Mouse (Mus musculus) MEL (cell line): ENCODE results near the gene Smurf1. TPM values are rescaled to one million over a fixed set of nuclear protein-coding genes. Genes with fewer than 3 reads are reported as not detected.

Source experiments
- DNase-seq: peaks from one replicate; pipeline ENCODE4 v3.0.0; 2011; ENCODE audit warnings: low read depth, low spot score
- H3K27ac ChIP-seq: 2 replicates; pipeline ENCODE4 v1.5.1; 2012; ENCODE audit warnings: low read depth, mild to moderate bottlenecking, control low read depth, low read length, moderate library complexity; ENCODE audit not compliant: control insufficient read depth
- H3K27me3 ChIP-seq, 2 experiments: fragments of 150-350 bp in 1 of 2; sonication (generic) in 1 of 2; 2 replicates each; pipeline ENCODE4 v1.6.1; 2012; ENCODE audit warnings: low read length in 2 of 2, mild to moderate bottlenecking in 2 of 2, improper control_type of control experiment in 1 of 2, moderate library complexity in 1 of 2; ENCODE audit not compliant: insufficient read depth in 2 of 2, control insufficient read depth in 1 of 2
- H3K36me3 ChIP-seq, 2 experiments: 2 replicates each; pipeline ENCODE4 v1.6.1; 2012 to 2014; ENCODE audit warnings: low read length in 2 of 2, improper control_type of control experiment in 1 of 2, inconsistent platforms in 1 of 2, mild to moderate bottlenecking in 1 of 2; ENCODE audit not compliant: insufficient read depth in 2 of 2, control insufficient read depth in 1 of 2
- H3K4me1 ChIP-seq, 2 experiments: fragments of 150-350 bp in 1 of 2; sonication (generic) in 1 of 2; 2 replicates each; pipeline ENCODE4 v1.6.1; 2012; ENCODE audit warnings: low read length in 2 of 2, improper control_type of control experiment in 1 of 2, mild to moderate bottlenecking in 1 of 2; ENCODE audit not compliant: insufficient read depth in 2 of 2, control insufficient read depth in 1 of 2
- H3K4me3 ChIP-seq, 2 experiments: fragments of 150-350 bp in 1 of 2; sonication (generic) in 1 of 2; 2 replicates each; pipeline ENCODE4 v1.5.1; 2012; ENCODE audit warnings: low read depth in 2 of 2, low read length in 2 of 2, mild to moderate bottlenecking in 2 of 2, moderate library complexity in 2 of 2, control low read depth in 1 of 2, improper control_type of control experiment in 1 of 2; ENCODE audit not compliant: control insufficient read depth in 1 of 2, insufficient read depth in 1 of 2
- H3K79me2 ChIP-seq: 2 replicates; pipeline ENCODE4 v1.6.1; 2012; ENCODE audit warnings: mild to moderate bottlenecking, low read length, moderate library complexity; ENCODE audit not compliant: control insufficient read depth, poor library complexity, insufficient read depth
- H3K9ac ChIP-seq: 2 replicates; pipeline ENCODE4 v1.6.1; 2012; ENCODE audit warnings: low read depth, mild to moderate bottlenecking, control low read depth, low read length, moderate library complexity; ENCODE audit not compliant: control insufficient read depth, poor library complexity, severe bottlenecking
- H3K9me3 ChIP-seq: fragments of 150-350 bp; sonication (generic); replicated peaks from 2 replicates; pipeline ENCODE4 v1.6.1; 2012; ENCODE audit warnings: mild to moderate bottlenecking, low read length, improper control_type of control experiment, moderate library complexity; ENCODE audit not compliant: insufficient read depth
- CTCF ChIP-seq, 3 experiments: IDR thresholded peaks in 2 of 3; conservative IDR thresholded peaks in 1 of 3; 2 replicates each; pipeline ENCODE4 v1.5.1; 2011 to 2012; ENCODE audit warnings: low read length in 3 of 3, low read depth in 2 of 3, mild to moderate bottlenecking in 2 of 3, improper control_type of control experiment in 1 of 3, inconsistent platforms in 1 of 3, mixed read lengths in 1 of 3, moderate library complexity in 1 of 3; ENCODE audit not compliant: control insufficient read depth in 1 of 3, insufficient read depth in 1 of 3, poor library complexity in 1 of 3, severe bottlenecking in 1 of 3
- E2F4 ChIP-seq: IDR thresholded peaks from 2 replicates; pipeline ENCODE4 v1.6.1; 2011; ENCODE audit warnings: low read depth, low read length, improper control_type of control experiment, borderline replicate concordance
- ELF1 ChIP-seq: IDR thresholded peaks from 2 replicates; pipeline ENCODE4 v1.6.1; 2014; ENCODE audit warnings: low read depth, mild to moderate bottlenecking, inconsistent platforms, low read length, improper control_type of control experiment, moderate library complexity
- GABPA ChIP-seq: IDR thresholded peaks from 2 replicates; pipeline ENCODE4 v1.6.1; 2012; ENCODE audit warnings: low read depth, mild to moderate bottlenecking, inconsistent platforms, low read length, improper control_type of control experiment, moderate library complexity
- HCFC1 ChIP-seq: IDR thresholded peaks from 2 replicates; pipeline ENCODE4 v1.6.1; 2012; ENCODE audit warnings: low read depth, mild to moderate bottlenecking, inconsistent platforms, low read length, improper control_type of control experiment, moderate library complexity
- MEF2A ChIP-seq: IDR thresholded peaks from 2 replicates; pipeline ENCODE4 v1.6.1; 2014; ENCODE audit warnings: low read depth, mild to moderate bottlenecking, inconsistent platforms, low read length, improper control_type of control experiment; ENCODE audit not compliant: poor library complexity, insufficient replicate concordance, severe bottlenecking; ENCODE audit errors: extremely low read depth
- NELFE ChIP-seq: IDR thresholded peaks from 2 replicates; pipeline ENCODE4 v1.6.1; 2011; ENCODE audit warnings: low read depth, low read length, improper control_type of control experiment
- NRF1 ChIP-seq: IDR thresholded peaks from 2 replicates; pipeline ENCODE4 v1.6.1; 2014; ENCODE audit warnings: low read depth, mild to moderate bottlenecking, inconsistent platforms, low read length, improper control_type of control experiment, moderate library complexity; ENCODE audit not compliant: poor library complexity, insufficient read depth, severe bottlenecking
- POLR2AphosphoS5 ChIP-seq: IDR thresholded peaks from 2 replicates; pipeline ENCODE4 v1.6.1; 2012; ENCODE audit warnings: low read depth, borderline replicate concordance, mild to moderate bottlenecking, inconsistent platforms, low read length, moderate library complexity, mixed read lengths
- SIN3A ChIP-seq: IDR thresholded peaks from 2 replicates; pipeline ENCODE4 v1.6.1; 2012; ENCODE audit warnings: low read length, improper control_type of control experiment, inconsistent platforms
- SMC3 ChIP-seq: IDR thresholded peaks from 2 replicates; pipeline ENCODE4 v1.6.1; 2011; ENCODE audit warnings: low read depth, low read length, improper control_type of control experiment
- TAL1 ChIP-seq: IDR thresholded peaks from 2 replicates; pipeline ENCODE4 v1.6.1; 2012; ENCODE audit warnings: mild to moderate bottlenecking, inconsistent platforms, low read length, moderate library complexity, mixed read lengths
- USF1 ChIP-seq: IDR thresholded peaks from 2 replicates; pipeline ENCODE4 v1.6.1; 2014; ENCODE audit warnings: low read depth, mild to moderate bottlenecking, inconsistent platforms, low read length, improper control_type of control experiment, moderate library complexity
- polyA plus RNA-seq, 2 experiments: library from polyadenylated mRNA; stranded (reverse) in 1 of 2; unstranded in 1 of 2; fragments of >175 nt in 1 of 2; fragments of >200 nt in 1 of 2; gene quantifications; 2 replicates each; pipeline versions ENCODE4 v1.2.1 to v1.2.4; 2012; ENCODE audit warnings: low replicate concordance in 2 of 2, low read depth in 1 of 2; ENCODE audit not compliant: insufficient read length in 2 of 2, insufficient read depth in 1 of 2, missing spikeins in 1 of 2
- total RNA-seq: library from RNA; depleted of rRNA; stranded (reverse); fragments of 300-350 nt; gene quantifications from 2 replicates; pipeline ENCODE4 v1.2.3, GENCODE M21; 2012

Gene Smurf1
- total and polyA plus RNA-seq, 3 experiments = 4.0 to 10.6 TPM; not detected in 1

DNA sequence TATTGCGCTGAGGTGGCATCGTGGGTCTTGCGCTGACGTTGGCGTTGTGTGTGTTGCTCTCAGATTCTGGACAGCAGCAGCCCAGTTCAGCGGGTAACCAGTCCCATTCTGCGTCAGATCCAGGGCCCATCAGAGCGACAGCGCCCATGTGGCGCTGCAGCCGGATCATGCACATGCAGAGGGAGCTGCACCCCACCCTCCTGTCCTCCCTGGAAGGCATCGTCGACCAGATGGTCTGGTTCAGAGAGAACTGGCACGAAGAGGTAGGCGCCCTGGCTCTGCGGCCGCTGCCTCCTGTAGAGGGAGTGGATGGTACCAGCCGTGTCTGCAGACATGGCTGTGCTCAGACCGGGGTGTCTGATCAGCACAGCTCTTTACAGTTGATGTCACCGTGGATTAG is 120.3 kb downstream of the Smurf1 start:
- no peak for DNase-seq
- Histone ChIP-seq H3K27me3 (no peaks in the 10 kb centered on the region), H3K4me3 (no peak overlapping the region), H3K4me1 (no peaks in the 10 kb centered on the region), H3K79me2 (no peaks in the 10 kb centered on the region), H3K9ac (no peak overlapping the region), H3K9me3 (no peaks in the 10 kb centered on the region), H3K36me3 (peaks cover 0 to 5% of the 10 kb centered on the region in 2 experiments; a peak in 2 of 4 replicates), H3K27ac (no peak overlapping the region)
- TF ChIP-seq SMC3 = no peak
- no peak for TF ChIP-seq TAL1
- TF ChIP-seq ELF1 = no peak
- no peak for TF ChIP-seq NELFE
- TF ChIP-seq E2F4 = no peak
- TF ChIP-seq MEF2A = no peak
- TF ChIP-seq USF1 = no peak
- no peak for TF ChIP-seq NRF1
- no peak for TF ChIP-seq POLR2AphosphoS5

DNA sequence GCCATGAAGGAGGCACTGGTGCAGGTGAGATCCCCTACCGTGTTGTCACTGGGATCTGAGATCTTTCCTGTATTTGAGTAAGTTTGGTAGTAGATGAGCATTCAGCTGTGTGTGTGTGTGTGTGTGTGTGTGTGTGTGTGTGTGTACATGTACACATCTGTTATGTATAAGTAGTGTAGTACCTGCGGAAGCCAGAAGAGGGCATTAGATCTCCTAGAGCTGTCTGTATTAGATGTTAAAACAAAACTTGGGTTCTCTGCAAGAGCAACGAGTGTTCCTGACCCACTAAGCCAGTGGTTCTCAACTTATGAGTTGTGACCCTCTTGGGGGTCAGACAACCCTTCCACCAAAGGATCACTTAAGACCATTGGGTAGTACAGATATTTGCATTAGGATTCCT is 129.5 kb downstream of the Smurf1 start:
- Histone ChIP-seq H3K27ac (no peak overlapping the region), H3K36me3 (peaks cover 4 to 7% of the 10 kb centered on the region in 2 experiments), H3K4me1 (peaks cover 2 to 5% of the 10 kb centered on the region in 2 experiments; a peak in 2 of 4 replicates), H3K9me3 (no peaks in the 10 kb centered on the region), H3K79me2 (no peaks in the 10 kb centered on the region), H3K4me3 (no peak overlapping the region), H3K27me3 (no peaks in the 10 kb centered on the region), H3K9ac (no peak overlapping the region)
- TF ChIP-seq CTCF (IDR thresholded peaks at IDR 0.05 in 2 of 3, conservative IDR thresholded peaks at IDR 0.05 in 1 of 3; ENCODE audit: control insufficient read depth in 1 of 3, insufficient read depth in 1 of 3, low read depth in 2 of 3, low read length in 3 of 3, poor library complexity in 1 of 3, severe bottlenecking in 1 of 3) (peak in 2 of 3 experiments; percentile 24 to 46; a peak in 4 of 6 replicates), E2F4 (no peak), SIN3A (no peak), SMC3 (peak; percentile 34; the same call in 1 of the 2 replicates), HCFC1 (no peak), GABPA (no peak)
- DNase-seq = peak; percentile 58
